In genomic region chr9:59588252-59588651, GRCm38 (mm10) we compare ENCODE assay signal across 16 mouse cellular contexts. TPM values are rescaled to one million over a fixed set of nuclear protein-coding genes. Genes with fewer than 3 reads are reported as not detected.
DNase-seq lines count a peak whose midpoint lies in the region; ATAC-seq and TF ChIP-seq lines count a peak whose summit lies in the region.
"Had no signal": no experiment of that assay in that cellular context is flagged by ENCODE, and none has a peak within 500 bp of the region (broad histone marks: within the 10 kb centered on the region; RNA-seq: fewer than 3 reads in every experiment).

No protein-coding gene starts in this region.

- ATAC-seq in forebrain, embryonic 13.5 days = peak; percentile 40; the same call in 1 of the 2 replicates
- no peak for ATAC-seq in forebrain, embryonic 11.5 days (replicated peaks; ENCODE audit: low FRiP score)
- no peak for ATAC-seq in granulocyte monocyte progenitor cell, adult 5-6 weeks (replicated peaks; ENCODE audit: poor library complexity, severe bottlenecking)
- ATAC-seq in stomach, postnatal 0 days (ENCODE audit: low FRiP score, low TSS enrichment) = no peak

- H3K4me3 ChIP-seq in forebrain, embryonic 13.5 days = no peak overlapping the region
- H3K4me3 ChIP-seq in forebrain, embryonic 11.5 days (ENCODE audit: low read depth, low read length) = no peak overlapping the region
- no peak overlapping the region for H3K4me3 ChIP-seq in stomach, postnatal 0 days (ENCODE audit: low read depth, low read length)
- H3K4me3 ChIP-seq: embryonic facial prominence, embryonic 15.5 days; myocyte had no signal

- H3K27ac ChIP-seq in forebrain, embryonic 13.5 days = peak overlapping the region; percentile 83
- no peak overlapping the region; the same call in 1 of the 2 replicates for H3K27ac ChIP-seq in forebrain, embryonic 11.5 days (ENCODE audit: low read depth, low read length)
- H3K27ac ChIP-seq in stomach, postnatal 0 days (replicated peaks) = no peak overlapping the region
- H3K27ac ChIP-seq: embryonic facial prominence, embryonic 15.5 days had no signal

- H3K27me3 ChIP-seq in forebrain, embryonic 13.5 days = peaks cover 6% of the 10 kb centered on the region
- no peaks in the 10 kb centered on the region; the same call in 1 of the 2 replicates for H3K27me3 ChIP-seq in forebrain, embryonic 11.5 days (ENCODE audit: control insufficient read depth, insufficient read depth, low read length)
- H3K27me3 ChIP-seq in stomach, postnatal 0 days (ENCODE audit: control insufficient read depth, insufficient read depth, low read length) = no peaks in the 10 kb centered on the region

- H3K4me2 ChIP-seq in forebrain, embryonic 13.5 days = peak overlapping the region; percentile 53
- no peak overlapping the region for H3K4me2 ChIP-seq in forebrain, embryonic 11.5 days (ENCODE audit: low read depth, low read length, severe bottlenecking)
- no peak overlapping the region for H3K4me2 ChIP-seq in stomach, postnatal 0 days (replicated peaks; ENCODE audit: low read depth)
- H3K4me2 ChIP-seq: embryonic facial prominence, embryonic 15.5 days had no signal

- TF ChIP-seq EP300 in stomach, postnatal 0 days (optimal IDR thresholded peaks at IDR 0.05) = no peak

- H3K9me3 ChIP-seq in forebrain, embryonic 13.5 days (replicated peaks) = no peaks in the 10 kb centered on the region
- H3K9me3 ChIP-seq in forebrain, embryonic 11.5 days (ENCODE audit: control insufficient read depth, low read length) = no peaks in the 10 kb centered on the region
- no peaks in the 10 kb centered on the region for H3K9me3 ChIP-seq in stomach, postnatal 0 days (ENCODE audit: control insufficient read depth, low read length)
- H3K9me3 ChIP-seq: embryonic facial prominence, embryonic 15.5 days had no signal

- no peak for DNase-seq in forebrain, embryonic 11.5 days (ENCODE audit: low spot score)
- DNase-seq in right cerebral cortex, adult 18-20 months = peak; percentile 35
- DNase-seq in right cerebral cortex, postnatal 4 days = no peak
- DNase-seq in left cerebral cortex, postnatal 25 days (ENCODE audit: low spot score in 2 of 2) = peak; percentile 26 to 51
- DNase-seq in telencephalon, adult 2 months (ENCODE audit: low read depth, low spot score) = peak; percentile 66
- no peak for DNase-seq in stomach, postnatal 0 days (ENCODE audit: low spot score)
- DNase-seq: adrenal gland, adult 8-10 months; kidney, adult 8-10 months; lung, postnatal 36 days had no signal

- H3K4me1 ChIP-seq in forebrain, embryonic 13.5 days = peaks cover 31% of the 10 kb centered on the region
- H3K4me1 ChIP-seq in forebrain, embryonic 11.5 days (replicated peaks; ENCODE audit: control insufficient read depth, insufficient read depth, low read length) = peaks cover 3% of the 10 kb centered on the region; the same call in 1 of the 2 replicates
- no peaks in the 10 kb centered on the region for H3K4me1 ChIP-seq in stomach, postnatal 0 days (replicated peaks; ENCODE audit: control insufficient read depth, insufficient read depth)
- H3K4me1 ChIP-seq: embryonic facial prominence, embryonic 15.5 days had no signal

- no peak for TF ChIP-seq CTCF in stomach, postnatal 0 days (IDR thresholded peaks at IDR 0.05; ENCODE audit: low read depth)

- intact Hi-C loops in left cerebral cortex, postnatal 25 days (cut with DNase I) = no loop called here

- no peaks in the 10 kb centered on the region; the same call in 1 of the 2 replicates for H3K36me3 ChIP-seq in forebrain, embryonic 13.5 days (ENCODE audit: poor library complexity, severe bottlenecking)
- H3K36me3 ChIP-seq in forebrain, embryonic 11.5 days (ENCODE audit: control insufficient read depth, insufficient read depth, low read length) = no peaks in the 10 kb centered on the region
- H3K36me3 ChIP-seq in stomach, postnatal 0 days (ENCODE audit: control insufficient read depth, insufficient read depth, low read length) = no peaks in the 10 kb centered on the region
- H3K36me3 ChIP-seq: embryonic facial prominence, embryonic 15.5 days had no signal

- H3K9ac ChIP-seq in forebrain, embryonic 13.5 days = no peak overlapping the region
- H3K9ac ChIP-seq in forebrain, embryonic 11.5 days (ENCODE audit: low read length) = no peak overlapping the region
- no peak overlapping the region for H3K9ac ChIP-seq in stomach, postnatal 0 days (ENCODE audit: low read length)
- H3K9ac ChIP-seq: embryonic facial prominence, embryonic 15.5 days had no signal

- WGBS in forebrain, embryonic 13.5 days = 52% methylated on average over 5 of the region's 5 CpGs
- WGBS in forebrain, embryonic 11.5 days = 70% methylated on average over 5 of the region's 5 CpGs
- 66% methylated on average over 5 of the region's 5 CpGs for WGBS in stomach, postnatal 0 days

RNA-seq across cellular contexts. Expression of gene Celf6, which starts 10.5 kb away (rescaled TPM):
- polyA plus RNA-seq in forebrain, embryonic 13.5 days (2015; fragmentation: Nextera tagmentation; extraction: Ambion mirVana) = 19.5 and 25.5 TPM in 2 replicates
- polyA plus RNA-seq in forebrain, embryonic 11.5 days (2014; fragmentation: Nextera tagmentation; extraction: Ambion mirVana) = 8.3 and 9.6 TPM in 2 replicates
- total RNA-seq in left cerebral cortex, postnatal 25 days (2021) = 10 to 100 TPM; 25.0 to 29.1 TPM
- not detected in 2 replicates for total RNA-seq in granulocyte monocyte progenitor cell, adult 5-6 weeks (2014; fragmentation: Nextera tagmentation)
- not detected in 2 replicates for total RNA-seq in granulocyte monocyte progenitor cell, adult 5-6 weeks (2017)
- polyA plus RNA-seq in stomach, postnatal 0 days (2015; fragmentation: Nextera tagmentation; extraction: Ambion mirVana) = 4.5 and 4.8 TPM in 2 replicates
- total RNA-seq: heart, postnatal 25 days had no signal
- polyA plus RNA-seq: limb, embryonic 11.5 days; myocyte had no signal

RNA-seq across cellular contexts. Expression of gene Parp6, which starts 28.8 kb away (rescaled TPM):
- 154 and 155 TPM in 2 replicates for polyA plus RNA-seq in forebrain, embryonic 13.5 days (2015; fragmentation: Nextera tagmentation; extraction: Ambion mirVana)
- polyA plus RNA-seq in forebrain, embryonic 11.5 days (2014; fragmentation: Nextera tagmentation; extraction: Ambion mirVana) = 77.3 and 85.4 TPM in 2 replicates
- 100 to 1,000 TPM; 173 TPM for total RNA-seq in left cerebral cortex, postnatal 25 days (2021)
- 24.7 and 34.6 TPM in 2 replicates for total RNA-seq in granulocyte monocyte progenitor cell, adult 5-6 weeks (2014; fragmentation: Nextera tagmentation)
- total RNA-seq in granulocyte monocyte progenitor cell, adult 5-6 weeks (2017) = 10.9 and 21.2 TPM in 2 replicates
- polyA plus RNA-seq in stomach, postnatal 0 days (2015; fragmentation: Nextera tagmentation; extraction: Ambion mirVana) = 13.3 and 14.9 TPM in 2 replicates

RNA-seq across cellular contexts. Expression of gene Tmem202, which starts 48.6 kb away (rescaled TPM):
- polyA plus RNA-seq in forebrain, embryonic 13.5 days (2015; fragmentation: Nextera tagmentation; extraction: Ambion mirVana) = 0.49 TPM in 1 of 2 replicates, not detected in the other
- polyA plus RNA-seq in forebrain, embryonic 11.5 days (2014; fragmentation: Nextera tagmentation; extraction: Ambion mirVana) = not detected in 2 replicates
- 1 to 10 TPM; 3.9 to 4.4 TPM for total RNA-seq in left cerebral cortex, postnatal 25 days (2021)
- not detected in 2 replicates for total RNA-seq in granulocyte monocyte progenitor cell, adult 5-6 weeks (2014; fragmentation: Nextera tagmentation)
- not detected in 2 replicates for total RNA-seq in granulocyte monocyte progenitor cell, adult 5-6 weeks (2017)
- 0.25 and 0.59 TPM in 2 replicates for polyA plus RNA-seq in stomach, postnatal 0 days (2015; fragmentation: Nextera tagmentation; extraction: Ambion mirVana)
- polyA plus RNA-seq: embryonic facial prominence, embryonic 15.5 days; liver, embryonic 16.5 days had no signal

RNA-seq across cellular contexts. Expression of gene Hexa, which starts 48.9 kb away (rescaled TPM):
- polyA plus RNA-seq in forebrain, embryonic 13.5 days (2015; fragmentation: Nextera tagmentation; extraction: Ambion mirVana) = 35.8 and 38.8 TPM in 2 replicates
- 44.2 and 44.5 TPM in 2 replicates for polyA plus RNA-seq in forebrain, embryonic 11.5 days (2014; fragmentation: Nextera tagmentation; extraction: Ambion mirVana)
- 10 to 100 TPM; 49.4 to 49.5 TPM for total RNA-seq in left cerebral cortex, postnatal 25 days (2021)
- total RNA-seq in granulocyte monocyte progenitor cell, adult 5-6 weeks (2014; fragmentation: Nextera tagmentation) = 172 and 180 TPM in 2 replicates
- 206 TPM in 2 replicates for total RNA-seq in granulocyte monocyte progenitor cell, adult 5-6 weeks (2017)
- polyA plus RNA-seq in stomach, postnatal 0 days (2015; fragmentation: Nextera tagmentation; extraction: Ambion mirVana) = 39.2 and 42.3 TPM in 2 replicates

Comparison
In these comparisons a context has a peak if more than half of its experiments do, and no peak if none do; other contexts are left out.
1. DNase-seq: peak in right cerebral cortex, adult 18-20 months (single experiment), left cerebral cortex, postnatal 25 days (2 of 2) and telencephalon, adult 2 months (single experiment); none in forebrain, embryonic 11.5 days (single experiment), right cerebral cortex, postnatal 4 days (single experiment) and stomach, postnatal 0 days (single experiment).